ENCODE assay signal across 8 mouse cellular contexts in genomic region chr17:32283771-32284221, GRCm38 (mm10). TPM values are rescaled to one million over a fixed set of nuclear protein-coding genes. Genes with fewer than 3 reads are reported as not detected.
DNase-seq lines count a peak whose midpoint lies in the region; ATAC-seq and TF ChIP-seq lines count a peak whose summit lies in the region.

No protein-coding gene starts in this region.

- peaks cover 57% of the 10 kb centered on the region for H3K79me3 ChIP-seq in C2C12 (ENCODE audit: low read depth)

- H3K4me1 ChIP-seq in embryonic facial prominence, embryonic 15.5 days: peaks cover 24% of the 10 kb centered on the region
- peaks cover 15% of the 10 kb centered on the region; the same call in 1 of the 2 replicates for H3K4me1 ChIP-seq in heart, embryonic 10.5 days
- peaks cover 24% of the 10 kb centered on the region for H3K4me1 ChIP-seq in kidney, embryonic 14.5 days (ENCODE audit: control insufficient read depth, insufficient read depth, low read length)
- peaks cover 54% of the 10 kb centered on the region for H3K4me1 ChIP-seq in liver, embryonic 13.5 days (replicated peaks)

- 0% methylated on average over 26 of the region's 41 CpGs for WGBS in embryonic facial prominence, embryonic 15.5 days
- under 1% methylated on average over 40 of the region's 41 CpGs for WGBS in heart, embryonic 10.5 days
- WGBS in kidney, embryonic 14.5 days: under 1% methylated on average over 28 of the region's 41 CpGs
- WGBS in liver, embryonic 13.5 days (ENCODE audit: insufficient replicate concordance): 0% methylated on average over 29 of the region's 41 CpGs

- DNase-seq in adrenal gland, postnatal 4 days (ENCODE audit: low spot score in 2 of 2): peak; percentile 28 to 42
- peak; percentile 83 for DNase-seq in heart, embryonic 10.5 days (ENCODE audit: low spot score)
- peak; percentile 57 for DNase-seq in liver, embryonic 13.5 days
- peak; percentile 82 for DNase-seq in naive thymus-derived CD4-positive, alpha-beta T cell, adult 2 months (ENCODE audit: low read depth)
- DNase-seq in splenic B cell, adult 2 months (ENCODE audit: low read depth, low spot score): peak; percentile 81

- H3K36me3 ChIP-seq in C2C12 (ENCODE audit: control insufficient read depth, insufficient read depth): peaks cover 12% of the 10 kb centered on the region
- no peaks in the 10 kb centered on the region for H3K36me3 ChIP-seq in embryonic facial prominence, embryonic 15.5 days
- no peaks in the 10 kb centered on the region for H3K36me3 ChIP-seq in heart, embryonic 10.5 days
- H3K36me3 ChIP-seq in kidney, embryonic 14.5 days (ENCODE audit: control insufficient read depth, insufficient read depth, low read length): no peaks in the 10 kb centered on the region
- 0 out of 2 replicates have a peak, but pooled peaks cover 4% of the 10 kb centered on the region for H3K36me3 ChIP-seq in liver, embryonic 13.5 days
- no peaks in the 10 kb centered on the region for H3K36me3 ChIP-seq in splenic B cell, adult 2 months (ENCODE audit: control insufficient read depth, insufficient read depth, low read length, poor library complexity, severe bottlenecking)

- peaks cover 78% of the 10 kb centered on the region for H3K79me2 ChIP-seq in C2C12 (ENCODE audit: control insufficient read depth, insufficient read depth)

- H3ac ChIP-seq in C2C12 (ENCODE audit: control insufficient read depth, insufficient read length, low read depth): peak overlapping the region; percentile 95

- TF ChIP-seq CTCF in C2C12 (IDR thresholded peaks at IDR 0.05; ENCODE audit: control insufficient read depth, insufficient read depth, insufficient read length): no peak

- peak overlapping the region; percentile 70 for H3K4me2 ChIP-seq in embryonic facial prominence, embryonic 15.5 days (replicated peaks)
- peak overlapping the region; percentile 70 for H3K4me2 ChIP-seq in kidney, embryonic 14.5 days (replicated peaks; ENCODE audit: low read depth, low read length)
- peak overlapping the region; percentile 84 for H3K4me2 ChIP-seq in liver, embryonic 13.5 days

- no peaks in the 10 kb centered on the region for H3K27me3 ChIP-seq in C2C12 (ENCODE audit: control insufficient read depth, insufficient read depth, insufficient read length)
- no peaks in the 10 kb centered on the region for H3K27me3 ChIP-seq in embryonic facial prominence, embryonic 15.5 days
- H3K27me3 ChIP-seq in heart, embryonic 10.5 days (ENCODE audit: insufficient read depth, poor library complexity, severe bottlenecking): no peaks in the 10 kb centered on the region
- no peaks in the 10 kb centered on the region for H3K27me3 ChIP-seq in kidney, embryonic 14.5 days (ENCODE audit: control insufficient read depth, insufficient read depth, low read length)
- no peaks in the 10 kb centered on the region for H3K27me3 ChIP-seq in liver, embryonic 13.5 days
- H3K27me3 ChIP-seq in splenic B cell, adult 2 months (ENCODE audit: control insufficient read depth, insufficient read depth, low read length, poor library complexity, severe bottlenecking): no peaks in the 10 kb centered on the region

- peak overlapping the region; percentile 86 for H3K4me3 ChIP-seq in C2C12 (ENCODE audit: insufficient read depth, poor library complexity, severe bottlenecking)
- H3K4me3 ChIP-seq in embryonic facial prominence, embryonic 15.5 days (replicated peaks): peak overlapping the region; percentile 98
- peak overlapping the region; percentile 95 for H3K4me3 ChIP-seq in heart, embryonic 10.5 days
- peak overlapping the region; percentile 97 for H3K4me3 ChIP-seq in kidney, embryonic 14.5 days (ENCODE audit: low read length)
- peak overlapping the region; percentile 99 for H3K4me3 ChIP-seq in liver, embryonic 13.5 days (replicated peaks)

- H3K9ac ChIP-seq in embryonic facial prominence, embryonic 15.5 days: peak overlapping the region; percentile 97
- H3K9ac ChIP-seq in kidney, embryonic 14.5 days (ENCODE audit: low read depth, low read length): peak overlapping the region; percentile 98
- H3K9ac ChIP-seq in liver, embryonic 13.5 days: peak overlapping the region; percentile 98

- H3K27ac ChIP-seq in embryonic facial prominence, embryonic 15.5 days (replicated peaks): peak overlapping the region; percentile 99
- peak overlapping the region; percentile 100 for H3K27ac ChIP-seq in heart, embryonic 10.5 days
- peak overlapping the region; percentile 99 for H3K27ac ChIP-seq in kidney, embryonic 14.5 days (ENCODE audit: low read depth, low read length)
- peak overlapping the region; percentile 99 for H3K27ac ChIP-seq in liver, embryonic 13.5 days

- H3K9me3 ChIP-seq in embryonic facial prominence, embryonic 15.5 days (replicated peaks): no peaks in the 10 kb centered on the region
- no peaks in the 10 kb centered on the region for H3K9me3 ChIP-seq in heart, embryonic 10.5 days
- H3K9me3 ChIP-seq in kidney, embryonic 14.5 days (ENCODE audit: control insufficient read depth, low read length): no peaks in the 10 kb centered on the region
- no peaks in the 10 kb centered on the region for H3K9me3 ChIP-seq in liver, embryonic 13.5 days (replicated peaks)

- peak; percentile 69 for ATAC-seq in embryonic facial prominence, embryonic 15.5 days (ENCODE audit: insufficient number of reproducible peaks, low FRiP score, low TSS enrichment, low read depth)
- peak; percentile 70 for ATAC-seq in kidney, embryonic 14.5 days (ENCODE audit: low FRiP score, low TSS enrichment)
- peak; percentile 70 for ATAC-seq in liver, embryonic 13.5 days (ENCODE audit: low read depth)

TF ChIP-seq in C2C12, 6 proteins besides CTCF, POLR2A, EP300 and RAD21:
- TF ChIP-seq MAX (IDR thresholded peaks at IDR 0.05): no peak
- no peak for TF ChIP-seq MYOG (IDR thresholded peaks at IDR 0.05; ENCODE audit: control insufficient read depth, extremely low read depth, insufficient read length)
- TF ChIP-seq CEBPB (IDR thresholded peaks at IDR 0.05; ENCODE audit: low read depth): no peak
- no peak for TF ChIP-seq MYOD1 (IDR thresholded peaks at IDR 0.05; ENCODE audit: control insufficient read depth, insufficient read length, low read depth)
- TF ChIP-seq USF1 (IDR thresholded peaks at IDR 0.05; ENCODE audit: low read depth): no peak
- TF ChIP-seq FOSL1 (IDR thresholded peaks at IDR 0.05; ENCODE audit: insufficient read depth, low read length, poor library complexity, severe bottlenecking): no peak

RNA-seq across cellular contexts. Expression of gene Brd4, which starts 0.7 kb away (rescaled TPM):
- polyA plus RNA-seq in C2C12 (2012; fragmentation: generic; extraction: Trizol): 46.9 TPM
- 100 to 1,000 TPM; 119 to 139 TPM for total RNA-seq in adrenal gland, postnatal 4 days (2021)
- polyA plus RNA-seq in embryonic facial prominence, embryonic 15.5 days (2015; fragmentation: Nextera tagmentation; extraction: Ambion mirVana): 92.0 and 113 TPM in 2 replicates
- 73.1 and 105 TPM in 2 replicates for polyA plus RNA-seq in heart, embryonic 10.5 days (2016; fragmentation: Nextera tagmentation; extraction: Ambion mirVana)
- polyA plus RNA-seq in kidney, embryonic 14.5 days (2014; fragmentation: Nextera tagmentation; extraction: Ambion mirVana): 94.5 and 132 TPM in 2 replicates
- 28.3 and 37.2 TPM in 2 replicates for polyA plus RNA-seq in liver, embryonic 13.5 days (2015; fragmentation: Nextera tagmentation; extraction: Ambion mirVana)

RNA-seq across cellular contexts. Expression of gene Akap8, which starts 37.2 kb away (rescaled TPM):
- 27.3 TPM for polyA plus RNA-seq in C2C12 (2012; fragmentation: generic; extraction: Trizol)
- 100 to 1,000 TPM; 129 to 130 TPM for total RNA-seq in adrenal gland, postnatal 4 days (2021)
- 91.5 and 97.9 TPM in 2 replicates for polyA plus RNA-seq in embryonic facial prominence, embryonic 15.5 days (2015; fragmentation: Nextera tagmentation; extraction: Ambion mirVana)
- 100 and 115 TPM in 2 replicates for polyA plus RNA-seq in heart, embryonic 10.5 days (2016; fragmentation: Nextera tagmentation; extraction: Ambion mirVana)
- polyA plus RNA-seq in kidney, embryonic 14.5 days (2014; fragmentation: Nextera tagmentation; extraction: Ambion mirVana): 60.6 and 62.7 TPM in 2 replicates
- 40.5 and 47.9 TPM in 2 replicates for polyA plus RNA-seq in liver, embryonic 13.5 days (2015; fragmentation: Nextera tagmentation; extraction: Ambion mirVana)

Comparison
In these comparisons a context has a peak if more than half of its experiments do, and no peak if none do; other contexts are left out.
1. Peak in every context shown above with its lines: DNase-seq, ATAC-seq, H3K4me3 ChIP-seq and H3K27ac ChIP-seq.